Mouse (Mus musculus) cortical plate, adult 2 months (tissue): ENCODE data around the gene Cwc22. TPM values are rescaled to one million over a fixed set of nuclear protein-coding genes. Genes with fewer than 3 reads are reported as not detected.
A peak's percentile ranks its signal among the peaks of the same experiment; 100 is the strongest.

Source experiments
- H3K27ac ChIP-seq: fragments of 200-500 bp; 2 replicates; pipeline ENCODE4 v1.5.1; 2012; ENCODE audit warnings: low read length, control low read depth, inconsistent platforms; ENCODE audit not compliant: insufficient read depth
- H3K4me1 ChIP-seq: fragments of 200-500 bp; 2 replicates; pipeline ENCODE4 v1.6.1; 2011; ENCODE audit warnings: low read length; ENCODE audit not compliant: control insufficient read depth, insufficient read depth
- H3K4me3 ChIP-seq: fragments of 200-500 bp; 2 replicates; pipeline ENCODE4 v1.5.1; 2011; ENCODE audit warnings: mild to moderate bottlenecking, low read length, control low read depth; ENCODE audit not compliant: insufficient read depth
- CTCF ChIP-seq: fragments of 200-500 bp; IDR thresholded peaks from 2 replicates; pipeline ENCODE4 v1.5.1; 2011; ENCODE audit warnings: mild to moderate bottlenecking, control low read depth, low read length; ENCODE audit not compliant: insufficient read depth; ENCODE audit errors: extremely low read depth
- POLR2A ChIP-seq: fragments of 200-500 bp; IDR thresholded peaks from 2 replicates; pipeline ENCODE4 v1.6.1; 2011; ENCODE audit warnings: mild to moderate bottlenecking, low read length, control low read depth; ENCODE audit not compliant: insufficient read depth; ENCODE audit errors: extremely low read depth
- polyA plus RNA-seq: library from polyadenylated mRNA; depleted of rRNA; stranded (reverse); fragments of >200 nt; gene quantifications from 2 replicates; pipeline ENCODE4 v1.2.3, GENCODE M21; 2012

Gene Cwc22
- polyA plus RNA-seq, 1 experiment = 23.4 TPM

DNA sequence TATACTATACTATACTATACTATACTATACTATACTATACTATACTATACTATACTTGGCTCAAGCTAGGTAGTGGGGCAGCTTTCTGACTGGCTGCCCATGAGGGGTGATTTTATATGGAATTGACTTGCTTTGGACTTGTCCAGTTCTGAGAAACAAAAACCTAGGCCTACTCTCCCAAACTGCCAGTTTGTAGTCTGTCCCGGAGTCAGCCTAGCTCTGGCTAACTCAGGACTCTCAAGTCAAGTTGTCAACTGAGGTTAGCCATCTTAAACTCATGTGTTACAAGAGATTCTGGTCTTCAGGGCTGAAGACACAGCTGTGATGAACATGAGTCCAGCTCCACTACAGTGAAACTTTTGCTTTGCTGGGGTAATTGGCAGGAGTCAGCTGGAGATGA is 3.3 kb upstream of the Cwc22 start:
- Histone ChIP-seq H3K27ac (no peak overlapping the region), H3K4me3 (no peak overlapping the region), H3K4me1 (peaks cover 2% of the 10 kb centered on the region; the same call in 1 of the 2 replicates)
- TF ChIP-seq CTCF (no peak), POLR2A (no peak)

- Histone ChIP-seq H3K4me1 (peaks cover 4% of the 10 kb centered on the region; the same call in 1 of the 2 replicates), H3K27ac (no peak overlapping the region), H3K4me3 (no peak overlapping the region)
- TF ChIP-seq CTCF (no peak), POLR2A (no peak)
Measured at GRCm38 (mm10) chr2:77948921-77949320, 2.7 kb upstream of the Cwc22 start.

GRCm38 (mm10) chr2:77948126-77948525 is 2.0 kb upstream of the Cwc22 start:
- peaks cover 4% of the 10 kb centered on the region; the same call in 1 of the 2 replicates for H3K4me1 ChIP-seq
- TF ChIP-seq CTCF (no peak), POLR2A (no peak)
- no peak overlapping the region for H3K4me3 ChIP-seq
- H3K27ac ChIP-seq = no peak overlapping the region

DNA sequence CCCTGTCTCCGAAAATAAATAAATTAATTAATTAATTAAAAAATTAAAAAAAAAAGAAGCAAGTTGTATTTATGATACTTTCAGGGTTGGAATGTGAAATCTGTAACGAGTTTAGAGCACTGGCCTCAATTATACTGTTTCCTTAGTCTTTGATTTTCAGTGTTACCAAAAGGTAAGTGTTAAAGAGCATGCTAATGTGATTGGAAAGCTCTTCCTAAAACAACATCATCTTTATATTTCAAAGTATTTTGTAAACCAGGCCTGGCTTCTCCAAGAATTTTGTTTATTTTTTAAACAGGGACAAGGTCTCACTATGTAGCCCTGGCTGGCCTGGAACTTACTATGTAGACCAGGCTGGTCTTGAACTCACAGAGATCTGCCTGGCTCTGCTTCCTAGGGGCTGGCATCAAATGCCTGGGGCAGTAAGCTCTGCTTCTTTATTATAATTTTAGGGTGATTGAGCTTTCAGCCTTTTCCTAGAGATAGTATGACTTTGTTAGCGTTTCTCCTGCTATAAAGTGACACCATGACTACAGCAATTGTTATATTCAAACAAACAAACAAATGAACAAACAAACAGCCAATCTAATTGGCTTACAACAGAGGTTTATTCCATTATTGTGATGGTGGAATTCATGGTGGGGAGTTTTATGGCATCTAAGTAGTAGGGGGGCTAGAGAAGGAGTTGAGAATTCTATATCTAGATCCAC is 1.1 kb upstream of the Cwc22 start:
- peaks cover 4% of the 10 kb centered on the region; the same call in 1 of the 2 replicates for H3K4me1 ChIP-seq
- TF ChIP-seq CTCF (no peak), POLR2A (no peak)
- no peak overlapping the region for H3K4me3 ChIP-seq
- H3K27ac ChIP-seq = no peak overlapping the region

- no peak overlapping the region for H3K27ac ChIP-seq
- H3K4me1 ChIP-seq = peaks cover 4% of the 10 kb centered on the region; the same call in 1 of the 2 replicates
- TF ChIP-seq CTCF (no peak), POLR2A (no peak)
- peak overlapping the region; percentile 83 for H3K4me3 ChIP-seq
Measured at GRCm38 (mm10) chr2:77944860-77945595, 1.1 kb downstream of the Cwc22 start.

- no peak overlapping the region for H3K27ac ChIP-seq
- TF ChIP-seq POLR2A (no peak), CTCF (no peak)
- H3K4me1 ChIP-seq = peaks cover 4% of the 10 kb centered on the region; the same call in 1 of the 2 replicates
- H3K4me3 ChIP-seq = no peak overlapping the region
Measured at GRCm38 (mm10) chr2:77944281-77944680, 1.9 kb downstream of the Cwc22 start.

- no peak overlapping the region for H3K4me3 ChIP-seq
- peaks cover 4% of the 10 kb centered on the region; the same call in 1 of the 2 replicates for H3K4me1 ChIP-seq
- no peak overlapping the region for H3K27ac ChIP-seq
- no peak for TF ChIP-seq POLR2A
- TF ChIP-seq CTCF = no peak
Measured at GRCm38 (mm10) chr2:77941944-77942343, 4.2 kb downstream of the Cwc22 start.

DNA sequence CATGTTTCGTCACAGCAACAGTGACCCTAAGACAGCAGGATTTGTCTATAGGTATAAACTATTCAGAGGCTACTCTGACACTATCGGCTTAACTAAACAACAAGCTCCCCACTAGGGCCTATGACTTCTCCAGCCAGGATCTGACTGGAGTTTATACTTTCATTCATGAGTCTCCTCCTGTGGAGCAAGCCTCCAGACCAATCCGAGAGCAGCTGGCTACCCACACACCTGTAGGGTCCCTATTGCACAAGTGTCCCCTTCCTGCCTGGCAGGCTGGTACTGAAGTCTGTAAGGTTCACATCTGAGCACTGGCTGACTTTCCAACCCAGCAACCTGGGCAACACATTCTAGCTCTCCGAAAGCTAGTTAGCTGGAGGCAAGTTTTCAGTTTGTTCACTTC is 7.9 kb downstream of the Cwc22 start:
- no peak overlapping the region for H3K4me3 ChIP-seq
- no peaks in the 10 kb centered on the region; the same call in 1 of the 2 replicates for H3K4me1 ChIP-seq
- no peak overlapping the region for H3K27ac ChIP-seq
- TF ChIP-seq POLR2A = no peak
- no peak for TF ChIP-seq CTCF

- Histone ChIP-seq H3K4me1 (no peaks in the 10 kb centered on the region; the same call in 1 of the 2 replicates), H3K4me3 (no peak overlapping the region), H3K27ac (no peak overlapping the region)
- TF ChIP-seq CTCF = no peak
- no peak for TF ChIP-seq POLR2A
Measured at GRCm38 (mm10) chr2:77937818-77938217, 8.4 kb downstream of the Cwc22 start.
